Mouse (Mus musculus): ENCODE results near the gene Rai14. TPM values are rescaled to one million over a fixed set of nuclear protein-coding genes. Genes with fewer than 3 reads are reported as not detected.

The Rai14 gene
- polyA plus RNA-seq, 1 experiment from 2014 or later, result 59.8 TPM

DNA sequence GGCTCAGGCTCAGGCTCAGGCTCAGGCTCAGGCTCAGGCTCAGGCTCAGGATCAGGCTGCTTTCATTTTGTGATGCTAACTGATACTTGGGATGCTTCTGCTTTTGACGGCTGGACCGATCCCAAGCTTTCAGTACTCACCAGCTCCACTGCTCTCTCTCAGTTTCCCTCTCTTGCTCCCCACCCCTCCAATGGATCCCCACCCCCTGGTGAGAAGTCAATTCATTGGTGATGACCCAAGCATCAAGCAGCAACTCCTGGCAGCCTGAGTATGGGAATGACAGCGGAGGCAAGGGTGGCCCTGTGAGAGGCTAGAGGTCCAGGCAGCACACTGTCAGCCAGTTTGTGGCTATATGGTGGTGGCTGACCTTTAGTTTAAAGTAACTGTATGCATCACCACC is 94.7 kb downstream of the Rai14 start:
- Histone ChIP-seq H3K9ac (no peak overlapping the region), H3K27ac (no peak overlapping the region), H3K36me3 (replicated peaks) (peaks cover 8% of the 10 kb centered on the region), H3K4me3 (replicated peaks) (no peak overlapping the region), H3K27me3 (no peaks in the 10 kb centered on the region), H3K4me1 (peaks cover 5% of the 10 kb centered on the region), H3K9me3 (no peaks in the 10 kb centered on the region), H3K4me2 (no peak overlapping the region)
- ATAC-seq (ENCODE audit: low FRiP score), result no peak
- WGBS, result 92% methylated on average over 3 of the region's 3 CpGs

- 90% methylated on average over 2 of the region's 2 CpGs for WGBS
- Histone ChIP-seq H3K36me3 (replicated peaks) (peaks cover 8% of the 10 kb centered on the region), H3K4me1 (no peaks in the 10 kb centered on the region; the same call in 1 of the 2 replicates), H3K9ac (no peak overlapping the region), H3K9me3 (no peaks in the 10 kb centered on the region), H3K4me3 (replicated peaks) (no peak overlapping the region), H3K27me3 (no peaks in the 10 kb centered on the region), H3K4me2 (no peak overlapping the region), H3K27ac (no peak overlapping the region)
- ATAC-seq (ENCODE audit: low FRiP score), result no peak
These were observed 96.1 kb downstream of the Rai14 start for GRCm38 (mm10) chr15:10618276-10618675.

DNA sequence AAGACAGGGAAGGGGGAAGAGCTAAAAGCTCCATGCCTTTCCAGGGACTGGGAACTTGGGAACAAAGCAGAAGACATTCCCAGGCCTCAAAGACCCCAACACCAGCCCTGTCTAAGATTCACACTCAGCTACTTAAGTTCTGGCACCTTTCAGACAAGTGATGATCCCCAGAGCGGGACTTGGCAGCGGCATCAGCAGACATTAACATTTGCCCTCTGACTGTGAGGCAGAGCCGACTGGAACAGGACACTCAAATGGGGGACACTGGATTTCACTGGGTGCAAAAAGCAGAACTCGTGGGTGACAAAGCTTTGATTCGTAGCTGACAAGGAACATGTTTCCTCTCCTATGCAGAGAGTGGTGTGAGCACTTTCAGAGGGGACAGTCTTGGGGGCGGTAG is 98.4 kb downstream of the Rai14 start:
- Histone ChIP-seq H3K36me3 (replicated peaks) (peaks cover 8% of the 10 kb centered on the region), H3K4me1 (peaks cover 5% of the 10 kb centered on the region), H3K4me2 (no peak overlapping the region), H3K9me3 (no peaks in the 10 kb centered on the region), H3K27ac (no peak overlapping the region), H3K27me3 (no peaks in the 10 kb centered on the region), H3K4me3 (replicated peaks) (no peak overlapping the region), H3K9ac (no peak overlapping the region)
- WGBS, result 86% methylated on average over 6 of the region's 6 CpGs
- ATAC-seq (ENCODE audit: low FRiP score), result no peak

- no peak for ATAC-seq (ENCODE audit: low FRiP score)
These were observed 103.4 kb downstream of the Rai14 start for GRCm38 (mm10) chr15:10611040-10611439.

GRCm38 (mm10) chr15:10609107-10609506 is 105.3 kb downstream of the Rai14 start:
- H3K9ac ChIP-seq, result no peak overlapping the region
- no peak overlapping the region for H3K4me2 ChIP-seq
- H3K4me1 ChIP-seq, result peaks cover 7% of the 10 kb centered on the region
- peaks cover 26% of the 10 kb centered on the region for H3K36me3 ChIP-seq (replicated peaks)
- ATAC-seq (ENCODE audit: low FRiP score), result no peak
- H3K27ac ChIP-seq, result no peak overlapping the region
- H3K27me3 ChIP-seq, result no peaks in the 10 kb centered on the region
- H3K4me3 ChIP-seq (replicated peaks), result no peak overlapping the region
- WGBS, result 88% methylated on average over 4 of the region's 4 CpGs
- H3K9me3 ChIP-seq, result no peaks in the 10 kb centered on the region

More at GRCm38 (mm10) chr15:10611040-10611439, 103.4 kb downstream of the Rai14 start:
- no peak overlapping the region for H3K27ac ChIP-seq
- no peak overlapping the region for H3K4me3 ChIP-seq (replicated peaks)
- H3K27me3 ChIP-seq, result no peaks in the 10 kb centered on the region
- H3K9ac ChIP-seq, result no peak overlapping the region
- WGBS, result 42% methylated on average over 9 of the region's 9 CpGs
- no peaks in the 10 kb centered on the region for H3K9me3 ChIP-seq
- H3K36me3 ChIP-seq (replicated peaks), result peaks cover 11% of the 10 kb centered on the region
- H3K4me2 ChIP-seq, result no peak overlapping the region
- peaks cover 7% of the 10 kb centered on the region for H3K4me1 ChIP-seq

- Histone ChIP-seq H3K9me3 (no peaks in the 10 kb centered on the region), H3K9ac (no peak overlapping the region), H3K4me3 (replicated peaks) (no peak overlapping the region), H3K27me3 (no peaks in the 10 kb centered on the region), H3K27ac (no peak overlapping the region), H3K36me3 (replicated peaks) (peaks cover 29% of the 10 kb centered on the region), H3K4me2 (no peak overlapping the region), H3K4me1 (peaks cover 7% of the 10 kb centered on the region)
- WGBS, result 86% methylated on average over 6 of the region's 6 CpGs
- ATAC-seq (ENCODE audit: low FRiP score), result no peak
These were observed 105.8 kb downstream of the Rai14 start for GRCm38 (mm10) chr15:10608508-10609098.

DNA sequence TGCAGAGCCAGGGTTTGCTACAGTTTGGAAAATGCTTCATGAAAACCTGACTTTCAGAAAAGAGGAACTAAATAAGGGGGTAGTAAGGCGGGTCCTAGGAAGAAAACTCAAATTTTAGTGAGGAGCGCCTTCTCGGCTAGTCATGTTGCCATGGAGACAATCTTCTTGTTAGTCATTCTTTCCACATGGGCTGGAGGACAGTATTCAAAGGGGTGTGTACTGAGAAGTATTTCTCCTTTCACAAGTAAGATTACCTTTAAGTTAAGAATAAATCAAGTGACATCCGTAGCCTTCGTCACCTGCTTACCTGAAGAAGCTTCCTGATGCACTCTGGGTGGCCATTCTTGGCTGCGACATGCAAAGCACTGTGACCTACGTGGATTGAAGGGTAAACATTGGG is 115.0 kb downstream of the Rai14 start:
- Histone ChIP-seq H3K36me3 (replicated peaks) (peaks cover 6% of the 10 kb centered on the region; the same call in 1 of the 2 replicates), H3K9me3 (no peaks in the 10 kb centered on the region), H3K27ac (no peak overlapping the region), H3K9ac (no peak overlapping the region), H3K4me2 (no peak overlapping the region), H3K4me3 (replicated peaks) (no peak overlapping the region), H3K27me3 (no peaks in the 10 kb centered on the region), H3K4me1 (peaks cover 7% of the 10 kb centered on the region; the same call in 1 of the 2 replicates)
- WGBS, result 84% methylated on average over 7 of the region's 7 CpGs
- no peak for ATAC-seq (ENCODE audit: low FRiP score)

DNA sequence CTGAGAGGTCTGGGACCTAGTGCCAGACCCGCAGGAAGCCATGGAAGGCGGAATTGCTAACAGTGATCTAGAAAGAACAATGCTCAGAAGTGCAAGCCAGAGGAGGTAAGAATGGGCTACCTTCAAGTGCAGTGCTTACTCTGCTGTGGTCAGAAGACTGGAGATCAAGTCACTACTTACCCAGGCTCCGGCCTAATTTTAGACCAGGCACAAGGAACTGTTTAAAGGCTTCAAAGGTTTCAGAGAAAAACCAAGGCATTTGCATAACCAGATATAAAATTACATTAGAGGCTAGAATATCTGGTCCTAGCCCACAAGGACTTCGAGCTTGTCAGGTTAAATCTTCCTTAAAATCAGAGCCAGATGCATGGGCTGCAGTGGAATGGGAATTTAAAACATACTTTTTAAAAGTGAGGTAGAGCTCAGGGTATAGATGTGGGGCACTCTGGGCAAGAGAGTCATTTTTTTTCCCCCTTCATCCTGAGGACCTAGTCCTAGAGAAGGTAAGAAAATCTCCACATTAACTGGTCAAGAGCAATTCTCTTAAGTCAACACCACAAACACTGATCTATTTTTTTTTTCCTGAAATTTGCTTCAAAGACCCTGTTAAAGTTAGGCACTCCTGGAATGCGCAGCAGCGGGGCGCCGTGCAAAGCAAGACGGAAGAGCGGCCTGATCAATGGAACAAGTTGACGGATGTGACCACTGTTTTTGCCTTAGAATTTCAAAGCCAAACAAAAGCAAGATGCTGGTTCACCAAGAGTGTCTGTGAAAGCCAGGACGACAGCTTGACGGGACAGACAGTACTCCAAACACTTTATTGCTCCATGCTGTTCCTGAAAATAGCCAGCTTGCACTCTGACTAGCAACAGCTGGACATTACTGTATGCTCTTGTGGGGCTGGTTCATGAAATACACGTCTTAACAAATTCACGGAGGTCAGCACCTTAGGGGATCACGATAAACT is 115.9 kb downstream of the Rai14 start:
- H3K9ac ChIP-seq, result no peak overlapping the region
- H3K27me3 ChIP-seq, result no peaks in the 10 kb centered on the region
- H3K9me3 ChIP-seq, result no peaks in the 10 kb centered on the region
- H3K4me2 ChIP-seq, result no peak overlapping the region
- no peak overlapping the region for H3K4me3 ChIP-seq (replicated peaks)
- no peak for ATAC-seq (ENCODE audit: low FRiP score)
- H3K4me1 ChIP-seq, result peaks cover 7% of the 10 kb centered on the region; the same call in 1 of the 2 replicates
- 74% methylated on average over 16 of the region's 16 CpGs for WGBS
- no peaks in the 10 kb centered on the region for H3K36me3 ChIP-seq (replicated peaks)
- H3K27ac ChIP-seq, result 0 out of 2 replicates have a peak overlapping the region, but pooled peaks have one; percentile 14

DNA sequence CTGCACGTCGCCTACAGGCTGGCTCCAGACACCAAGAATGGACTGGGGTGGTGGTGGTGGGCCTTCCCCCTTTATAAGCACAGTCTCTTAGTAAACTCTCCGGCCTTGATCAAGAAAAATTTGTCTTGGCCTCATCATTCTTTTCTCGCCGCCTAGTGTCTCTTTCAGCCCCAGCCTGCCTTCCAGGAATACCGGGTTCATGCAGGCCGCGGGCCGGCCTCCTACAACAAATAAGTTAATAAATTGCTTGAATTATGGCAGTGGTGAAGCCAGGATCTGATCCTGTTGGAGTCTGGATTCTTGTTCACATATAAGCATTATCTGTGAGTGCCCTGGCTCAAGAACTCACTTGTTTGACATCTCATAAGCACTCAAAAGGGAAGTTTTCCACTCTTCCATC is 117.6 kb downstream of the Rai14 start:
- ATAC-seq (ENCODE audit: low FRiP score), result no peak

GRCm38 (mm10) chr15:10595408-10595807 is 119.0 kb downstream of the Rai14 start:
- Histone ChIP-seq H3K36me3 (replicated peaks) (no peaks in the 10 kb centered on the region; the same call in 1 of the 2 replicates), H3K9me3 (no peaks in the 10 kb centered on the region), H3K4me1 (peaks cover 7% of the 10 kb centered on the region; the same call in 1 of the 2 replicates), H3K27me3 (no peaks in the 10 kb centered on the region), H3K9ac (no peak overlapping the region), H3K27ac (no peak overlapping the region), H3K4me2 (no peak overlapping the region), H3K4me3 (replicated peaks) (no peak overlapping the region)
- whole genome bisulfite sequencing, result 66% methylated on average over 6 of the region's 6 CpGs
- ATAC-seq (ENCODE audit: low FRiP score), result no peak; the same call in 1 of the 2 replicates

More for the DNA sequence above, 117.6 kb downstream of the Rai14 start:
- 96% methylated on average over 9 of the region's 9 CpGs for WGBS
- no peak overlapping the region for H3K27ac ChIP-seq
- no peaks in the 10 kb centered on the region for H3K9me3 ChIP-seq
- no peaks in the 10 kb centered on the region for H3K27me3 ChIP-seq
- H3K9ac ChIP-seq, result no peak overlapping the region
- no peak overlapping the region for H3K4me3 ChIP-seq (replicated peaks)
- no peaks in the 10 kb centered on the region; the same call in 1 of the 2 replicates for H3K36me3 ChIP-seq (replicated peaks)
- H3K4me2 ChIP-seq, result no peak overlapping the region
- peaks cover 7% of the 10 kb centered on the region; the same call in 1 of the 2 replicates for H3K4me1 ChIP-seq

DNA sequence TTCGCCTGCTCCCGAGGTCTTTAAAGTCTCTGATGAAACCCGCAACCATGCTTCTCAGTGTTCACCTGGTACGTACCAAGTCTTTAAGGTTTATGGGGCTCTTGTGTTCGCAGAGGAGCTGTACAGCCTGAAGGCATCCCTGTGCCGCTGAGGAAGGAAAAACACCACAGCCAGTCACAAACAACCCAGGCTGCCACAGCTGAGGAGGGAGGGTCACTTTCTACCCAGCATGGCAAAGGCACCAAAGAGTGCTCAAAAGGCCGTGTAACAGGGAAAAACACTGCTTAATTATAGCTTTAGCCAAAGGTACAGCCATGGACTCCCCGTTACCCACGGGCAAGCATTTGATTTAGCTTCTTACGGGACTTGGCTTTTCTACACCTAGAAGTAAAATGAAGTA is 119.5 kb downstream of the Rai14 start:
- 0 out of 2 replicates have a peak, but pooled peaks have one; percentile 17 for ATAC-seq (ENCODE audit: low FRiP score)
- H3K36me3 ChIP-seq (replicated peaks), result no peaks in the 10 kb centered on the region; the same call in 1 of the 2 replicates
- no peaks in the 10 kb centered on the region for H3K9me3 ChIP-seq
- H3K27me3 ChIP-seq, result no peaks in the 10 kb centered on the region
- H3K4me3 ChIP-seq (replicated peaks), result no peak overlapping the region
- no peak overlapping the region for H3K27ac ChIP-seq
- WGBS, result 88% methylated on average over 10 of the region's 10 CpGs
- no peak overlapping the region for H3K4me2 ChIP-seq
- H3K4me1 ChIP-seq, result peaks cover 7% of the 10 kb centered on the region; the same call in 1 of the 2 replicates
- no peak overlapping the region for H3K9ac ChIP-seq

DNA sequence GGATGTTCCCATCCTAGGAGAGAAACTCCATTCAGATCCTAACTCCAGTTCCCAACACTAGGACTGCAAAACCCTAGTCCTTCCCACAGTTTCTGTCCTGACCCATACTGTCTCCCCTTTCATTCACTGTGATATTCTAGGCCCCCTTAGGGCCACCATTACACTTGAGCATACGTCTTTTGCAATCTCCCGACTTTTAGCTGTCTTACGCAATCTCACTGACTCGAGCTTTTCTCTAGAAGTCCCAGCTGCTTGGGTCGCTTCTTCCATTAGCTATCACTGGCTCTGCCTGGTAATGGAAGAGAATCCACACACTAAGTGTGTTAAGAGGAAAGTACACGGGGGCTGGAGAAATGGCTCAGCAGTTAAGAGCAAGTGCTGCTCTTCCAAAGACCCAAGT is 121.3 kb downstream of the Rai14 start:
- Histone ChIP-seq H3K9ac (no peak overlapping the region), H3K4me2 (no peak overlapping the region), H3K36me3 (replicated peaks) (peaks cover 7% of the 10 kb centered on the region), H3K4me3 (replicated peaks) (no peak overlapping the region), H3K27me3 (no peaks in the 10 kb centered on the region), H3K4me1 (no peaks in the 10 kb centered on the region; the same call in 1 of the 2 replicates), H3K27ac (no peak overlapping the region), H3K9me3 (no peaks in the 10 kb centered on the region)
- WGBS, result 88% methylated on average over 6 of the region's 6 CpGs
- no peak for ATAC-seq (ENCODE audit: low FRiP score)
